Mouse (Mus musculus): ENCODE results near the gene Treml1.

Treml1 gene

GRCm38 (mm10) chr17:48409380-48410298, 49.9 kb downstream of the Treml1 start, which contains the start of the genes Nfya and Oard1:
Gene Nfya, minus strand, starts transcription at chr17:48409906.
Gene Oard1, plus strand, starts transcription at chr17:48410014.
- DNase-seq (ENCODE audit: low read depth, low spot score) = peak; percentile 100

GRCm38 (mm10) chr17:48410299-48410785, 50.6 kb downstream of the Treml1 start:
- peak; percentile 50 for DNase-seq (ENCODE audit: low read depth, low spot score)

GRCm38 (mm10) chr17:48411241-48411640, 51.5 kb downstream of the Treml1 start:
- DNase-seq (ENCODE audit: low read depth, low spot score) = no peak

GRCm38 (mm10) chr17:48416011-48416410, 56.3 kb downstream of the Treml1 start:
- DNase-seq (ENCODE audit: low read depth, low spot score) = no peak
